ENCODE assay signal across 22 mouse cellular contexts in the genomic region with DNA sequence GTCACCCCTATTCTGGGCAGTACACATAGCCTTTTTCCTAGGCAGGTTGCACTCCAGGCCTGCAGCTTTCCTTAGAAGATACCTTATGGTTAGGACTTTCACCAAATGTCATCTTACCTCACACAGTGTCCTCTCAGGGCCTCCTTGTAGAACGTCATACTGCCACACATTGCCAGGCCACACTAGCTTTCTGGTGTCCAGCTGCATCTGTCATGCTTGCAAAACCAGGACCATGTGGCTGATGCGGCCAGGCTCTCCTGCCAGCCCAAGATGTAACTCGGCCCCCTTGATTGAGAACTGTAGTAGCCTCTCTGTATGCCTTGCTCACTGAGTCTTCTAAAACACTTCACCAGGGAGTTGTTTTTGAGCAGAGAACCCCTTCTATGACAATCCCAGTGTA. TPM values are rescaled to one million over a fixed set of nuclear protein-coding genes. Genes with fewer than 3 reads are reported as not detected.
DNase-seq lines count a peak whose midpoint lies in the region; TF ChIP-seq lines count a peak whose summit lies in the region.
"Had no signal": no experiment of that assay in that cellular context is flagged by ENCODE, and none has a peak within 500 bp of the region (broad histone marks: within the 10 kb centered on the region; RNA-seq: fewer than 3 reads in every experiment).

No protein-coding gene starts in this region.

- peaks cover 15% of the 10 kb centered on the region; the same call in 1 of the 2 replicates for H3K4me1 ChIP-seq in kidney, adult 2 months (ENCODE audit: control insufficient read depth, insufficient read depth, low read length)
- H3K4me1 ChIP-seq: embryonic facial prominence, embryonic 10.5 days; embryonic facial prominence, embryonic 12.5 days; forebrain, embryonic 13.5 days; forebrain, embryonic 15.5 days had no signal

- H3K4me3 ChIP-seq in gastrocnemius, adult 2 months = no peak overlapping the region
- H3K4me3 ChIP-seq in kidney, adult 2 months (ENCODE audit: insufficient read depth, low read depth, low read length) = no peak overlapping the region
- H3K4me3 ChIP-seq: embryonic facial prominence, embryonic 10.5 days; embryonic facial prominence, embryonic 12.5 days; forebrain, embryonic 13.5 days; forebrain, embryonic 15.5 days had no signal

- H3K27me3 ChIP-seq in kidney, adult 2 months (replicated peaks; ENCODE audit: control insufficient read depth, insufficient read depth, low read length) = no peaks in the 10 kb centered on the region
- H3K27me3 ChIP-seq: embryonic facial prominence, embryonic 12.5 days; forebrain, embryonic 13.5 days; forebrain, embryonic 15.5 days had no signal

- H3K27ac ChIP-seq in gastrocnemius, adult 2 months = peak overlapping the region; percentile 87
- H3K27ac ChIP-seq in kidney, adult 2 months (ENCODE audit: insufficient read depth, low read depth, low read length) = 0 out of 2 replicates have a peak overlapping the region, but pooled peaks have one; percentile 7
- H3K27ac ChIP-seq: embryonic facial prominence, embryonic 10.5 days; embryonic facial prominence, embryonic 12.5 days; forebrain, embryonic 13.5 days; forebrain, embryonic 15.5 days had no signal

- no peak for TF ChIP-seq CTCF in gastrocnemius, adult 2 months (IDR thresholded peaks at IDR 0.05)
- TF ChIP-seq CTCF in kidney, adult 2 months (conservative IDR thresholded peaks at IDR 0.05; ENCODE audit: insufficient read depth, insufficient read length, low read depth, low read length) = no peak

- no peaks in the 10 kb centered on the region for H3K36me3 ChIP-seq in kidney, adult 2 months (ENCODE audit: control insufficient read depth, insufficient read depth, low read length)
- H3K36me3 ChIP-seq: embryonic facial prominence, embryonic 10.5 days; forebrain, embryonic 15.5 days had no signal

- WGBS in kidney, adult 2 months = 83% methylated on average over 3 of the region's 3 CpGs

- peak; percentile 82 for DNase-seq in gastrocnemius, adult 2 months
- DNase-seq in gastrocnemius, postnatal 36 days = no peak
- DNase-seq in kidney, adult 2 months = no peak
- no peak for DNase-seq in kidney, postnatal 10 days
- peak; percentile 22 for DNase-seq in gastrocnemius, postnatal 14 days
- peak; percentile 59 for DNase-seq in gastrocnemius, postnatal 25 days
- no peak for DNase-seq in cerebellum, postnatal 4 days (ENCODE audit: low spot score in 2 of 2)
- DNase-seq in layer of hippocampus, adult 11-12 months (ENCODE audit: low spot score) = no peak
- DNase-seq: adrenal gland, adult 2 months; adrenal gland, postnatal 10 days; adrenal gland, postnatal 25 days; cerebellum, adult 11 months; cerebellum, adult 18-20 months; cerebellum, adult 8-10 months; cerebellum, adult 9-11 months; cerebellum, postnatal 36 days had no signal

- intact Hi-C loops in gastrocnemius, adult 2 months (cut with DNase I) = no loop called here
- intact Hi-C loops in gastrocnemius, postnatal 36 days (cut with DNase I) = no loop called here
- intact Hi-C loops in gastrocnemius, postnatal 14 days (cut with DNase I; ENCODE audit: low total_unique reads) = no loop called here

- TF ChIP-seq POLR2A in kidney, adult 2 months (IDR thresholded peaks at IDR 0.05; ENCODE audit: low read depth, low read length) = no peak

RNA-seq across cellular contexts. Expression of a gene that starts 7.9 kb away (rescaled TPM):
- 10 to 100 TPM; 34.8 to 38.4 TPM for total RNA-seq in gastrocnemius, adult 2 months (2021)
- 10 to 100 TPM; 34.2 to 40.7 TPM for total RNA-seq in gastrocnemius, postnatal 36 days (2021)
- 2.9 and 3.7 TPM in 2 replicates for polyA plus RNA-seq in kidney, adult 2 months (2012; rRNA removed)
- 10 to 100 TPM; 28.9 to 30.2 TPM for total RNA-seq in gastrocnemius, postnatal 14 days (2021)
- total RNA-seq in gastrocnemius, postnatal 25 days (2021) = 10 to 100 TPM; 31.4 to 37.4 TPM

RNA-seq across cellular contexts. Expression of a gene that starts 19.0 kb away (rescaled TPM):
- total RNA-seq in gastrocnemius, adult 2 months (2021) = under 1 TPM; 0.33 to 0.45 TPM
- total RNA-seq in gastrocnemius, postnatal 36 days (2021) = under 1 TPM; 0.15 to 0.25 TPM
- 0.29 and 0.30 TPM in 2 replicates for polyA plus RNA-seq in kidney, adult 2 months (2012; rRNA removed)
- under 1 TPM; 0.24 to 0.59 TPM for total RNA-seq in gastrocnemius, postnatal 14 days (2021)
- total RNA-seq in gastrocnemius, postnatal 25 days (2021) = under 1 TPM; 0.10 to 0.21 TPM
- total RNA-seq: MEL had no signal
- polyA plus RNA-seq: adrenal gland, adult 2 months had no signal

RNA-seq across cellular contexts. Expression of a gene that starts 38.6 kb away (rescaled TPM):
- total RNA-seq in gastrocnemius, adult 2 months (2021) = 1 to 10 TPM; 1.3 to 1.4 TPM
- total RNA-seq in gastrocnemius, postnatal 36 days (2021) = under 1 TPM; 0.79 to 0.91 TPM
- 0.42 and 0.83 TPM in 2 replicates for polyA plus RNA-seq in kidney, adult 2 months (2012; rRNA removed)
- total RNA-seq in gastrocnemius, postnatal 14 days (2021) = 1 to 10 TPM in 1 of 2 experiments, under 1 TPM in 1; 0.95 to 1.8 TPM
- 1 to 10 TPM in 1 of 2 experiments, under 1 TPM in 1; 0.95 to 1.1 TPM for total RNA-seq in gastrocnemius, postnatal 25 days (2021)
- total RNA-seq: MEL had no signal
- polyA plus RNA-seq: C2C12 had no signal

RNA-seq across cellular contexts. Expression of a gene that starts 51.3 kb away (rescaled TPM):
- 1 to 10 TPM; 4.5 to 7.6 TPM for total RNA-seq in gastrocnemius, adult 2 months (2021)
- 1 to 10 TPM; 5.9 to 6.6 TPM for total RNA-seq in gastrocnemius, postnatal 36 days (2021)
- 21.3 and 26.1 TPM in 2 replicates for polyA plus RNA-seq in kidney, adult 2 months (2012; rRNA removed)
- total RNA-seq in gastrocnemius, postnatal 14 days (2021) = 1 to 10 TPM; 8.9 to 9.8 TPM
- 1 to 10 TPM; 6.7 to 8.0 TPM for total RNA-seq in gastrocnemius, postnatal 25 days (2021)

Comparison
In these comparisons a context has a peak if more than half of its experiments do, and no peak if none do; other contexts are left out.
1. DNase-seq: peak in gastrocnemius, adult 2 months (single experiment), gastrocnemius, postnatal 14 days (single experiment) and gastrocnemius, postnatal 25 days (single experiment); none in gastrocnemius, postnatal 36 days (0 of 2), kidney, adult 2 months (single experiment), kidney, postnatal 10 days (single experiment), cerebellum, postnatal 4 days (0 of 2) and layer of hippocampus, adult 11-12 months (single experiment).